Mouse (Mus musculus) brain, embryonic 14.5 days (tissue): ENCODE measurements around the gene Ccm2.

Experiments
- CTCF ChIP-seq: fragments of 200-500 bp; IDR thresholded peaks from 2 replicates; pipeline ENCODE4 v1.5.1; 2012; ENCODE audit warnings: inconsistent platforms, mild to moderate bottlenecking, moderate library complexity, borderline replicate concordance; ENCODE audit not compliant: insufficient read depth, insufficient read length; ENCODE audit errors: extremely low read depth
- POLR2A ChIP-seq: fragments of 200-500 bp; IDR thresholded peaks from 2 replicates; pipeline ENCODE4 v1.6.1; 2012; ENCODE audit warnings: mild to moderate bottlenecking, inconsistent platforms, borderline replicate concordance; ENCODE audit not compliant: poor library complexity, insufficient read depth, insufficient read length, severe bottlenecking; ENCODE audit errors: extremely low read depth

DNA sequence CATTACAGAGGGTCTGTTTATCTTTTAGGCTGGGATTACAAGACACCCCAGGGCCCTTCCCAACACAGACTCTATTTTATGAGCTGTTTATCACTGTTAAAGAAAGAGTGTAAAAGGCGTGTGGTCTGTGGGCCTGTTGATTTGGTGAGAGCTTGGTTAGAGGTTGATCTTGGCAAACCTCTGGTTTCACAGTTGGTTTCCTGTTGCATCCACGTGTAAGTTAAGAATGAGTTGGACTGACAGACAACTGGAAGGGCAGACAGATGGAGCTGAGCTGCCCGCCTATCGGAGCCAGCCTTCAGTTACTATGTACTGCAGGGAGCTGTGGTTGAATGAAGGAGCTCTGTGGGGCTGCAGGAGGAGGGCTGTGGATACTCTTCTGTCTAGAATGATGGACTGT is 19.8 kb downstream of the Ccm2 start:
- TF ChIP-seq CTCF (no peak), POLR2A (no peak)
